In genomic region chr3:133085858-133086257, GRCm38 (mm10) we compare ENCODE assay signal across 8 mouse cellular contexts. TPM values are rescaled to one million over a fixed set of nuclear protein-coding genes. Genes with fewer than 3 reads are reported as not detected.
DNase-seq lines count a peak whose midpoint lies in the region; ATAC-seq and TF ChIP-seq lines count a peak whose summit lies in the region.

No protein-coding gene starts in this region.

- no peak overlapping the region for H3K4me3 ChIP-seq in kidney, postnatal 0 days (replicated peaks; ENCODE audit: low read depth, low read length)
- no peak overlapping the region for H3K4me3 ChIP-seq in neural tube, embryonic 14.5 days (ENCODE audit: low read depth, low read length)

- ATAC-seq in frontal cortex, adult (ENCODE audit: low TSS enrichment): peak; percentile 97
- 0 out of 2 replicates have a peak, but pooled peaks have one; percentile 29 for ATAC-seq in kidney, postnatal 0 days (replicated peaks; ENCODE audit: low FRiP score, low read depth)
- peak; percentile 84 for ATAC-seq in neural tube, embryonic 14.5 days (ENCODE audit: low read depth)

- TF ChIP-seq CTCF in kidney, postnatal 0 days (IDR thresholded peaks at IDR 0.05; ENCODE audit: low read depth): peak; percentile 78

- no peak overlapping the region for H3K27ac ChIP-seq in kidney, postnatal 0 days
- H3K27ac ChIP-seq in neural tube, embryonic 14.5 days (ENCODE audit: low read depth, low read length): no peak overlapping the region

- DNase-seq in frontal cortex, postnatal 25 days (ENCODE audit: low spot score in 2 of 2): no peak
- peak; percentile 54 for DNase-seq in CD4-positive helper T cell, adult 2 months (ENCODE audit: low read depth, low spot score)
- DNase-seq in embryo, embryonic 10.5 days (ENCODE audit: low spot score): peak; percentile 79
- DNase-seq in kidney, postnatal 0 days (ENCODE audit: low spot score): peak; percentile 84
- no peak for DNase-seq in thymus, adult 18-20 months
- no peak for DNase-seq in cerebellum, adult 9-11 months

- 62% methylated on average over 3 of the region's 3 CpGs for WGBS in kidney, postnatal 0 days
- 71% methylated on average over 3 of the region's 3 CpGs for WGBS in neural tube, embryonic 14.5 days

- no peaks in the 10 kb centered on the region for H3K4me1 ChIP-seq in kidney, postnatal 0 days (replicated peaks; ENCODE audit: insufficient read depth, low read length)
- no peaks in the 10 kb centered on the region for H3K4me1 ChIP-seq in neural tube, embryonic 14.5 days (ENCODE audit: control insufficient read depth, insufficient read depth, low read length)

- no peak overlapping the region for H3K9ac ChIP-seq in kidney, postnatal 0 days (ENCODE audit: low read depth, low read length)
- H3K9ac ChIP-seq in neural tube, embryonic 14.5 days (replicated peaks; ENCODE audit: low read depth, low read length): no peak overlapping the region

- no peak overlapping the region for H3K4me2 ChIP-seq in kidney, postnatal 0 days (ENCODE audit: low read length)
- no peak overlapping the region for H3K4me2 ChIP-seq in neural tube, embryonic 14.5 days (ENCODE audit: low read depth, low read length)

- H3K36me3 ChIP-seq in kidney, postnatal 0 days (ENCODE audit: insufficient read depth, low read length): peaks cover 23% of the 10 kb centered on the region
- peaks cover 3% of the 10 kb centered on the region; the same call in 1 of the 2 replicates for H3K36me3 ChIP-seq in neural tube, embryonic 14.5 days (ENCODE audit: control insufficient read depth, insufficient read depth, low read length)

- H3K27me3 ChIP-seq in kidney, postnatal 0 days (ENCODE audit: insufficient read depth, low read length): no peaks in the 10 kb centered on the region
- H3K27me3 ChIP-seq in neural tube, embryonic 14.5 days (ENCODE audit: control insufficient read depth, insufficient read depth, low read length): no peaks in the 10 kb centered on the region

- H3K9me3 ChIP-seq in kidney, postnatal 0 days (replicated peaks; ENCODE audit: low read length): no peaks in the 10 kb centered on the region
- no peaks in the 10 kb centered on the region for H3K9me3 ChIP-seq in neural tube, embryonic 14.5 days (ENCODE audit: control insufficient read depth, low read length)

RNA-seq across cellular contexts. Expression of gene Ints12, which starts 5.8 kb away (rescaled TPM):
- 21.1 and 21.4 TPM in 2 replicates for polyA plus RNA-seq in kidney, postnatal 0 days (2015; fragmentation: Nextera tagmentation; extraction: Ambion mirVana)
- polyA plus RNA-seq in neural tube, embryonic 14.5 days (2014; fragmentation: Nextera tagmentation; extraction: Ambion mirVana): 16.6 and 20.6 TPM in 2 replicates

RNA-seq across cellular contexts. Expression of gene Gstcd, which starts 6.0 kb away (rescaled TPM):
- polyA plus RNA-seq in kidney, postnatal 0 days (2015; fragmentation: Nextera tagmentation; extraction: Ambion mirVana): 4.5 and 5.0 TPM in 2 replicates
- 3.6 and 4.1 TPM in 2 replicates for polyA plus RNA-seq in neural tube, embryonic 14.5 days (2014; fragmentation: Nextera tagmentation; extraction: Ambion mirVana)

Comparison
In these comparisons a context has a peak if more than half of its experiments do, and no peak if none do; other contexts are left out.
1. ATAC-seq: peak in every context shown above with its lines; median percentile 97 in frontal cortex, adult; 84 in neural tube, embryonic 14.5 days; 29 in kidney, postnatal 0 days.
2. DNase-seq: peak in CD4-positive helper T cell, adult 2 months (single experiment), embryo, embryonic 10.5 days (single experiment) and kidney, postnatal 0 days (single experiment); none in frontal cortex, postnatal 25 days (0 of 2), thymus, adult 18-20 months (0 of 2) and cerebellum, adult 9-11 months (single experiment).